Mouse (Mus musculus): ENCODE measurements around the gene Gm15319. TPM values are rescaled to one million over a fixed set of nuclear protein-coding genes. Genes with fewer than 3 reads are reported as not detected.

Gene Gm15319
- polyA plus RNA-seq (2015; fragmentation: Nextera tagmentation; extraction: Ambion mirVana), result 0.06 TPM in 1 of 2 replicates, not detected in the other

GRCm38 (mm10) chr8:20363110-20363509 is at the start of gene Gm15319:
Gene Gm15319 (minus strand): TSS chr8:20363210.

All from neural tube, postnatal 0 days (tissue).